23 mouse cellular contexts compared by ENCODE assay signal in genomic region chr12:33041476-33041875, GRCm38 (mm10). TPM values are rescaled to one million over a fixed set of nuclear protein-coding genes. Genes with fewer than 3 reads are reported as not detected.
DNase-seq lines count a peak whose midpoint lies in the region; ATAC-seq and TF ChIP-seq lines count a peak whose summit lies in the region.
"Had no signal": no experiment of that assay in that cellular context is flagged by ENCODE, and none has a peak within 500 bp of the region (broad histone marks: within the 10 kb centered on the region; RNA-seq: fewer than 3 reads in every experiment).

No protein-coding gene starts in this region.

- in situ Hi-C loops in CH12.LX (cut with MboI; ENCODE audit: low pct_ligation_motif_present, low pct_unique_long_range_greater_than_20kb, low sequenced_read_pairs) = loop anchor here (25.0 kb wide), 1 partner anchor 296 kb away; no protein-coding TSS in a partner anchor

- no peak for TF ChIP-seq POLR2A in CH12.LX (IDR thresholded peaks at IDR 0.05; ENCODE audit: low read depth, low read length)
- no peak for TF ChIP-seq POLR2A in myocyte (IDR thresholded peaks at IDR 0.05; ENCODE audit: insufficient read length, low read depth)

- no peaks in the 10 kb centered on the region for H3K9me3 ChIP-seq in CH12.LX (replicated peaks; ENCODE audit: low read length)
- H3K9me3 ChIP-seq: embryonic facial prominence, embryonic 13.5 days; heart, embryonic 10.5 days; hindbrain, embryonic 13.5 days had no signal

- H3K4me2 ChIP-seq in CH12.LX (ENCODE audit: insufficient read depth, low read depth, poor library complexity, severe bottlenecking) (no peak overlapping the region), myocyte (ENCODE audit: low read depth) (peak overlapping the region; percentile 2)
- H3K4me2 ChIP-seq: embryonic facial prominence, embryonic 13.5 days; hindbrain, embryonic 13.5 days had no signal

- H3K9ac ChIP-seq in CH12.LX (ENCODE audit: insufficient read depth, low read depth) = 0 out of 2 replicates have a peak overlapping the region, but pooled peaks have one; percentile 11
- H3K9ac ChIP-seq: embryonic facial prominence, embryonic 13.5 days; hindbrain, embryonic 13.5 days had no signal

- dilution Hi-C loops in CH12.LX (cut with MboI; ENCODE audit: extremely low pct_ligation_motif_present, extremely low pct_unique_long_range_greater_than_20kb, low sequenced_read_pairs) = no loop called here

- H3ac ChIP-seq in myocyte (ENCODE audit: control insufficient read depth, insufficient read length) = no peak overlapping the region

- no peaks in the 10 kb centered on the region for H3K27me3 ChIP-seq in CH12.LX (replicated peaks)
- H3K27me3 ChIP-seq in myocyte (ENCODE audit: control insufficient read depth, insufficient read depth, insufficient read length) = no peaks in the 10 kb centered on the region

- H3K4me3 ChIP-seq in CH12.LX (replicated peaks in 1 of 3; ENCODE audit: low read depth in 2 of 3, low read length in 2 of 3, poor library complexity in 1 of 3) (no peak overlapping the region), myocyte (no peak overlapping the region)
- H3K4me3 ChIP-seq: embryonic facial prominence, embryonic 13.5 days; heart, embryonic 10.5 days; hindbrain, embryonic 13.5 days had no signal

- TF ChIP-seq EP300 in CH12.LX (IDR thresholded peaks at IDR 0.05; ENCODE audit: low read length) = no peak

- no peak for TF ChIP-seq RAD21 in CH12.LX (IDR thresholded peaks at IDR 0.05; ENCODE audit: low read depth, low read length)

- intact Hi-C loops in heart, postnatal 36 days (cut with DNase I) = no loop called here

- TF ChIP-seq CTCF in CH12.LX (conservative IDR thresholded peaks at IDR 0.05 in 1 of 2, IDR thresholded peaks at IDR 0.05 in 1 of 2; ENCODE audit: low read depth in 2 of 2, low read length in 2 of 2) = no peak

- ATAC-seq in CD4-positive, CD25-positive, alpha-beta regulatory T cell, adult 4 months = no peak
- ATAC-seq: forebrain, embryonic 14.5 days; hindbrain, postnatal 0 days had no signal

- H3K4me1 ChIP-seq in CH12.LX (ENCODE audit: control insufficient read depth in 1 of 2, insufficient read depth in 2 of 2) = peaks cover 29 to 79% of the 10 kb centered on the region in 2 experiments

- H3K27ac ChIP-seq in CH12.LX (ENCODE audit: insufficient read depth, low read depth) = no peak overlapping the region
- H3K27ac ChIP-seq: embryonic facial prominence, embryonic 13.5 days; heart, embryonic 10.5 days; hindbrain, embryonic 13.5 days; hindbrain, postnatal 0 days had no signal

- H3K36me3 ChIP-seq in CH12.LX (replicated peaks in 1 of 2; ENCODE audit: control insufficient read depth in 1 of 2, insufficient read depth in 1 of 2, low read length in 1 of 2) (no peaks in the 10 kb centered on the region), myocyte (ENCODE audit: control insufficient read depth, insufficient read depth) (no peaks in the 10 kb centered on the region)
- H3K36me3 ChIP-seq: embryonic facial prominence, embryonic 13.5 days; heart, embryonic 10.5 days; hindbrain, embryonic 13.5 days had no signal

- H3K79me2 ChIP-seq in CH12.LX (replicated peaks; ENCODE audit: control insufficient read depth, extremely low read depth, insufficient read depth, poor library complexity, severe bottlenecking) (no peaks in the 10 kb centered on the region), myocyte (ENCODE audit: control insufficient read depth, insufficient read depth) (no peaks in the 10 kb centered on the region)

- DNase-seq in heart, adult 18-20 months = peak; percentile 28 to 56
- no peak for DNase-seq in heart, postnatal 36 days
- DNase-seq in CH12.LX (ENCODE audit: extremely low read depth) = no peak
- peak; percentile 62 for DNase-seq in adipocyte (ENCODE audit: low spot score)
- no peak for DNase-seq in urinary bladder, adult 2 months (ENCODE audit: low spot score)
- DNase-seq: adrenal gland, adult 8-10 months; adrenal gland, postnatal 36 days; B cell, adult 2 months; cerebellum, adult 11 months; cerebellum, adult 8-10 months; cerebellum, postnatal 14 days; heart, postnatal 10 days; kidney, adult 11 months; kidney, adult 9 months had no signal

TF ChIP-seq in CH12.LX, 34 proteins besides CTCF, POLR2A, EP300 and RAD21:
- TF ChIP-seq BHLHE40 (IDR thresholded peaks at IDR 0.05; ENCODE audit: low read depth, low read length) (0 out of 2 replicates have a peak, but pooled peaks have one; percentile 23), UBTF (IDR thresholded peaks at IDR 0.05; ENCODE audit: low read depth, low read length) (no peak)

TF ChIP-seq in myocyte, 11 proteins besides CTCF, POLR2A, EP300 and RAD21:
- TF ChIP-seq MYOD1 (IDR thresholded peaks at IDR 0.05; ENCODE audit: control insufficient read depth in 1 of 3, insufficient read length in 2 of 3, low read depth in 2 of 3) (no peak), TCF12 (IDR thresholded peaks at IDR 0.05; ENCODE audit: insufficient read depth, poor library complexity, severe bottlenecking) (no peak), REST (IDR thresholded peaks at IDR 0.05; ENCODE audit: insufficient read depth, insufficient read length) (no peak), CEBPB (IDR thresholded peaks at IDR 0.05; ENCODE audit: insufficient read depth, poor library complexity, severe bottlenecking) (no peak), E2F4 (IDR thresholded peaks at IDR 0.05; ENCODE audit: insufficient read depth) (no peak), USF1 (IDR thresholded peaks at IDR 0.05; ENCODE audit: low read depth) (no peak)

RNA-seq across cellular contexts. Expression of gene Cdhr3, which starts 51.2 kb away (rescaled TPM):
- total RNA-seq in heart, adult 18-20 months (2021) = under 1 TPM; 0.27 to 0.87 TPM
- total RNA-seq in heart, postnatal 36 days (2021) = under 1 TPM in 1 of 2 experiments, not detected in 1; 0.39 TPM
- total RNA-seq in CH12.LX (2012; rRNA removed) (not detected in 2 replicates), CH12.LX (2014; rRNA removed) (0.09 and 0.16 TPM in 2 replicates)
- polyA plus RNA-seq in CH12.LX (2012; ENCODE audit: insufficient read length, low read depth) (0.79 and 1.3 TPM in 2 replicates), myocyte (2012; fragmentation: generic; extraction: Trizol) (0.04 TPM)
- polyA plus RNA-seq in urinary bladder, adult 2 months (2012; rRNA removed) = 0.07 TPM in 1 of 2 replicates, not detected in the other
- polyA plus RNA-seq in CD4-positive, CD25-positive, alpha-beta regulatory T cell, adult 4 months (2017; shearing (Covaris generic)) = under 1 TPM; 0.44 to 0.47 TPM
- total RNA-seq: hematopoietic stem cell, adult 5-6 weeks had no signal
- polyA plus RNA-seq: embryonic facial prominence, embryonic 13.5 days; intestine, embryonic 14.5 days had no signal

Comparison
In these comparisons a context has a peak if more than half of its experiments do, and no peak if none do; other contexts are left out.
1. DNase-seq: peak in heart, adult 18-20 months (2 of 2) and adipocyte (single experiment); none in heart, postnatal 36 days (0 of 2), CH12.LX (single experiment) and urinary bladder, adult 2 months (single experiment).